Mouse (Mus musculus) thymus, adult 2 months (tissue): Measurements from ENCODE around the gene Pfdn2.

Experiments used
- CTCF ChIP-seq: fragments of 200-500 bp; IDR thresholded peaks from 2 replicates; pipeline ENCODE4 v1.5.1; 2012; ENCODE audit warnings: mild to moderate bottlenecking, control low read depth, low read length, moderate library complexity, borderline replicate concordance; ENCODE audit not compliant: control insufficient read depth, poor library complexity, insufficient read depth; ENCODE audit errors: extremely low read depth
- POLR2A ChIP-seq: fragments of 200-500 bp; IDR thresholded peaks from 2 replicates; pipeline ENCODE4 v1.6.1; 2012; ENCODE audit warnings: mild to moderate bottlenecking, low read length, control low read depth, moderate library complexity; ENCODE audit not compliant: control insufficient read depth, poor library complexity, insufficient read depth; ENCODE audit errors: extremely low read depth

DNA sequence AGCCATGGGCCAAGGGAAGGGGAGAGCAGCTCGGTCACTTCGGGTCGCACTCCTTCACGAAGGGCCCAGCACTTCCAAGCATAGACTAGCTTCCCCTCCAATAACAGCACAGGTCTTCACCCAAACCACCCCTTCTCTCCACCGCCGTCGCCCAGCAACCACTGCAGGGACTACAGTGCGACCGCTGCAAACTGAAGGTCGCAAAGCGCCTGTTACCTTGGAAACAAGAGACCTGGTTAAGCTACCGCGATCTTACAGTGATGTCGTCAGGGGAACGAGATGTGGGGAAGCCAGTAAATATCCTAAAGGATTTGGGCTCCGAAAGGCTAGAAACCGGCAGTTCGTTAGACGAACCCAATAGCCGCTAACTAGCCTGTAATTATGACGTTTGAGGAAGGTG lies 15.2 kb downstream of the Pfdn2 start, which contains the start of gene Klhdc9:
- TF ChIP-seq CTCF (no peak; the same call in 1 of the 2 replicates), POLR2A (peak; percentile 45)
